Comparison of ENCODE assay signal across 7 mouse cellular contexts in the genomic region with DNA sequence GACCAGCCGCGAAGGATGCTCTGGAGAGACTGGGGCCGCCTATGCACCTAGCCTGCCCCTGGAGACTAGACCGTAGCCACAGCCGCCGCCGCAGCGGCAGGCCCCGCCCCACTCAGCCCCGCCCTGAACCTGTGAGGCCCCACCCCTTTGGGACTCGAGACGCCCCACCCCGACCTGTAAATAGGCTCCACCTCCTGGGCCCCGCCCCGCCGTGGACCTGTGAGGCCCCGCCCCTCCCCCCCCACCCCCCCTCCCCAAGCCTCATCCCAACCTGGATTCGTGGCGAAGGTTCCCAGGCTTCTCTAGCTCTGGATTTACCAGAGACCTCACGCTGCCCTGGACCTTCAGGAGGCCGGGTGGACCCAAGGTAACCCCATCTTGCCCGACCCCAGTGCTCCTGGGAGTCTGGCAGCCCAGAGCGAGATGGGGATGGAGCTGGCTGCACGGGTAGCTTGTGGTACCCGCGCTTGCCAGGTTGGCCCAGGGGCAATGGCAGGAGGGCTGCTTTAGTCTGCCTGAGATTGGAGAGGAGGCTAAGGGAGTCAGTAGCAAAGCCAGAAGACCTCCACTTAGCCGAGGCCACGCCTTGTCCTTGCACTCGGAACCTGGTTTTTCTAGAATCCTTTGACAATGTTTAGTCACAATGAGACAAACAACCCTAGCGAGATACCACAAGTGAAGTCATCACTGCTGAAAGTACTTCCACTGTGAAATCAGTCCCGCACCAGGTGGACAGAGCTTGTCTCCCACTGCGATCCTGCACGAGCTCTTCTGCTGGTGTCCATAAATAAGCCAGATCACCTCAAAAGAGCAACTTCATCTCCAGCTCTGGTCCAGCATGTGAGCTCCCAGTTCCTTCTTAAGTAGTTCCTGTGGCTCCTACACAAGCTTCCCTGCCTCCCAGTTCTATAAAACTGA.
DNase-seq lines count a peak whose midpoint lies in the region; ATAC-seq lines count a peak whose summit lies in the region.

No protein-coding gene starts in this region.

- no peaks in the 10 kb centered on the region for H3K36me3 ChIP-seq in hindbrain, embryonic 16.5 days (ENCODE audit: control insufficient read depth, insufficient read depth, low read length)
- H3K36me3 ChIP-seq in midbrain, embryonic 15.5 days (replicated peaks): no peaks in the 10 kb centered on the region

- peak overlapping the region; percentile 56; the same call in 1 of the 2 replicates for H3K27ac ChIP-seq in hindbrain, embryonic 16.5 days (ENCODE audit: low read depth, low read length)
- peak overlapping the region; percentile 23 for H3K27ac ChIP-seq in midbrain, embryonic 15.5 days

- H3K9me3 ChIP-seq in hindbrain, embryonic 16.5 days (ENCODE audit: control insufficient read depth, low read length): no peaks in the 10 kb centered on the region
- H3K9me3 ChIP-seq in midbrain, embryonic 15.5 days: no peaks in the 10 kb centered on the region

- DNase-seq in R1 (ENCODE audit: low read depth, low spot score): peak; percentile 68
- DNase-seq in embryo, embryonic 10 days (ENCODE audit: low spot score): peak; percentile 56
- peak; percentile 73 for DNase-seq in liver
- peak; percentile 73 for DNase-seq in testis, postnatal 10 days (ENCODE audit: low spot score)

- peak overlapping the region; percentile 78 for H3K4me2 ChIP-seq in hindbrain, embryonic 16.5 days (ENCODE audit: low read length)
- peak overlapping the region; percentile 69 for H3K4me2 ChIP-seq in midbrain, embryonic 15.5 days

- H3K27me3 ChIP-seq in hindbrain, embryonic 16.5 days (replicated peaks; ENCODE audit: control insufficient read depth, insufficient read depth, low read length): no peaks in the 10 kb centered on the region
- no peaks in the 10 kb centered on the region for H3K27me3 ChIP-seq in midbrain, embryonic 15.5 days (replicated peaks)

- peak; percentile 89 for ATAC-seq in CD4-positive, CD25-positive, alpha-beta regulatory T cell, adult 4 months
- peak; percentile 95 for ATAC-seq in hindbrain, embryonic 16.5 days
- peak; percentile 95 for ATAC-seq in midbrain, embryonic 15.5 days (replicated peaks)

- H3K4me3 ChIP-seq in hindbrain, embryonic 16.5 days (ENCODE audit: low read length): peak overlapping the region; percentile 60
- peak overlapping the region; percentile 56 for H3K4me3 ChIP-seq in midbrain, embryonic 15.5 days

- 14% methylated on average over 28 of the region's 33 CpGs for WGBS in hindbrain, embryonic 16.5 days
- 14% methylated on average over 29 of the region's 33 CpGs for WGBS in midbrain, embryonic 15.5 days

- peaks cover 10% of the 10 kb centered on the region for H3K4me1 ChIP-seq in hindbrain, embryonic 16.5 days (ENCODE audit: control insufficient read depth, insufficient read depth, low read depth, low read length)
- peaks cover 22% of the 10 kb centered on the region for H3K4me1 ChIP-seq in midbrain, embryonic 15.5 days

- peak overlapping the region; percentile 69 for H3K9ac ChIP-seq in hindbrain, embryonic 16.5 days (ENCODE audit: low read depth, low read length)
- H3K9ac ChIP-seq in midbrain, embryonic 15.5 days: peak overlapping the region; percentile 61

Comparison
In these comparisons a context has a peak if more than half of its experiments do, and no peak if none do; other contexts are left out.
1. Peak in every context shown above with its lines: DNase-seq, ATAC-seq, H3K4me3 ChIP-seq and H3K27ac ChIP-seq.